Mouse (Mus musculus): ENCODE data around the gene 4930469K13Rik.

- TF ChIP-seq E2F4 (IDR thresholded peaks at IDR 0.05; ENCODE audit: borderline replicate concordance, low read depth, low read length) (no peak), CTCF (IDR thresholded peaks at IDR 0.05 in 2 of 3, conservative IDR thresholded peaks at IDR 0.05 in 1 of 3; ENCODE audit: control insufficient read depth in 1 of 3, insufficient read depth in 1 of 3, low read depth in 2 of 3, low read length in 3 of 3, poor library complexity in 1 of 3, severe bottlenecking in 1 of 3) (peak; percentile 79 to 93 (median 90)), USF1 (IDR thresholded peaks at IDR 0.05; ENCODE audit: low read depth, low read length) (no peak), KAT2A (conservative IDR thresholded peaks at IDR 0.05; ENCODE audit: low read depth, low read length) (no peak), EP300 (IDR thresholded peaks at IDR 0.05; ENCODE audit: low read depth in 1 of 2, low read length in 2 of 2) (0 out of 4 replicates have a peak, but pooled peaks of 1 of the 2 experiments have one; percentile 10), MAZ (IDR thresholded peaks at IDR 0.05; ENCODE audit: low read depth, low read length) (no peak), MYC (IDR thresholded peaks at IDR 0.05; ENCODE audit: low read depth, low read length) (no peak), POLR2A (IDR thresholded peaks at IDR 0.05; ENCODE audit: control insufficient read depth in 1 of 2, insufficient read depth in 1 of 2, low read depth in 1 of 2, low read length in 2 of 2, poor library complexity in 1 of 2) (no peak), TAL1 (IDR thresholded peaks at IDR 0.05; ENCODE audit: low read length) (no peak), MYB (IDR thresholded peaks at IDR 0.05; ENCODE audit: low read depth, low read length) (no peak), TCF12 (IDR thresholded peaks at IDR 0.05; ENCODE audit: low read depth, low read length) (no peak)
Measured at GRCm38 (mm10) chr11:34073776-34074175, 24.6 kb downstream of the 4930469K13Rik start.

All from MEL (cell line).